Mouse (Mus musculus): ENCODE measurements around the gene B9d1. TPM values are rescaled to one million over a fixed set of nuclear protein-coding genes. Genes with fewer than 3 reads are reported as not detected.

Gene B9d1
- total RNA-seq, 2 experiments from 2014 or later = not detected

DNA sequence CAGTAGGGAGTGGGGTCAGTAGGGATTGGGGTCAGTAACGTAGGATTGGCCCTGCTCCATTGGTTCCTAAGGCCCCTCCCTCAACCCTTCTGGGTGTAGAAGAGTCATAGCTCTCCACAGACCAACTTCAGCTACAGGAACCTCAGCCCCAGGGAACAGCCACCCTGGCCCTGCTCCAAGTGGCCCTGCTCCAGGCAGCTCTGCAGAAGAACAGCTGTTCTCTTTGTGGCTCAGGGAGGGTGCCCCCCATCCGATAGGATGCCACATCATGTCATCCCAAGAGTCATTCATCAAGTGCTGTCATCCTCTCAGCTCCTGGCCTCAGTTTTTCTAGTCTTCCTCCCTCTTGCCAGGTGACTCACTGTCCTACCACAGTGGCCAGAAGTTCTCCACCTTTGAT is 17.5 kb upstream of the B9d1 start:
- no peak for ATAC-seq (replicated peaks; ENCODE audit: low FRiP score, poor library complexity, severe bottlenecking)

DNA sequence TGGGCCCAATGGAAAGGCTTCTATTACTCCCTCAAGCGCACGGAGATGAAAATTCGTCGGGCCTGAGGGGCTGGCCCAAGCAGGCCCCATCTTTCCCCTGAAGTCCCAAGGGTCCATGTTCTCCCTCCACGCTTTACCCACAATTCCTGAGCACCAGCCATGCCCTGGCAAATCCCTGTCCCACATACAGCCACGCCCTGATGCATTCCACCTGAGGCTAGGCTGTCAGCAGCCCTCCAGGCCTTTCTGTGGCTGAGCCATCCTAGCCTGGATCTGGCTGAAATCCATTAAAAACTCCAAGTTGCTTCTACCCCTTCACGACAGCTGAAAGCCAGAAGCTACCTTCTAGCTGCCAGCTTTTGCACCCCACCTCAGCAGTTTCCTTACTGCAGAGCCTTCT is 17.0 kb upstream of the B9d1 start:
- ATAC-seq (replicated peaks; ENCODE audit: low FRiP score, poor library complexity, severe bottlenecking) = no peak

DNA sequence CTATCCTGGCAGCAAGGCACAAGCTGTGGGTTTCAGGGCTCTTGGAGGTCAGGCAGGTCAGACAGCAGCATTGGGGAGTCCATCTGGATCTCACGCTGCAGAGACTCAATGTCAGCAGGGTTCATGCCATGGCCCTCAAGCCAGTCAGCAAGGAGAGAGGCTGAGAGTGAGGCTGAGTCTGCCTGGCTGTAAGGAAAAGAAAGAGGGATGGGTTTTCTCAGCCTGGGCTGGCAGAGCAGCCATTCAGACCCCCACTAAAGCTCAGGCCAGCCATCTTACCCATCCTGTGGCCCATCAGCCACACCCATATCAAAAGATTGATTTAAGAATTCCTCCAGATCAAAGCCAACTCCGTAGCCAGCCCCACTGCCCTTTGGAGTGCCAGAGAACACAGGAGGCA is 15.9 kb upstream of the B9d1 start:
- ATAC-seq (replicated peaks; ENCODE audit: low FRiP score, poor library complexity, severe bottlenecking) = no peak

DNA sequence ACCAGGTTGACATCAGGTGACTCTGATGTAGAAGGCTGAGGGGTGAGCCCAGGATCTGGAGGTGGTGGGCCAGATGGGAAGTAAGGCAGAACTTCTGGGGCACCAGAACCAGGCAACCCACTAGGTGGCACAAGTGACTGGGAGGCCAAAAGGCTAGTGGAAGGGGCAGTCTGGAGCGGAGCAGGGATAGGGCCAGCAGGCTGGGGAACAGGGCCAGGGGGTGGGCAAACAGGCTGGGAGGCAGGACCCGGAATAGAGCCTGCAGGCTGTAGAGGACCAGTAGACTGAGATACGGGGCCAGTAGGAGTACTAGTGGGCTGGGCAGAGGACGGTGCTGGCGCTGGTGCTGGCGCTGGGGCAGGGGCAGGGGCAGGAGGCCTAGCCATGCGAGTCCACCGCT is 15.1 kb upstream of the B9d1 start:
- ATAC-seq (replicated peaks; ENCODE audit: low FRiP score, poor library complexity, severe bottlenecking) = no peak

DNA sequence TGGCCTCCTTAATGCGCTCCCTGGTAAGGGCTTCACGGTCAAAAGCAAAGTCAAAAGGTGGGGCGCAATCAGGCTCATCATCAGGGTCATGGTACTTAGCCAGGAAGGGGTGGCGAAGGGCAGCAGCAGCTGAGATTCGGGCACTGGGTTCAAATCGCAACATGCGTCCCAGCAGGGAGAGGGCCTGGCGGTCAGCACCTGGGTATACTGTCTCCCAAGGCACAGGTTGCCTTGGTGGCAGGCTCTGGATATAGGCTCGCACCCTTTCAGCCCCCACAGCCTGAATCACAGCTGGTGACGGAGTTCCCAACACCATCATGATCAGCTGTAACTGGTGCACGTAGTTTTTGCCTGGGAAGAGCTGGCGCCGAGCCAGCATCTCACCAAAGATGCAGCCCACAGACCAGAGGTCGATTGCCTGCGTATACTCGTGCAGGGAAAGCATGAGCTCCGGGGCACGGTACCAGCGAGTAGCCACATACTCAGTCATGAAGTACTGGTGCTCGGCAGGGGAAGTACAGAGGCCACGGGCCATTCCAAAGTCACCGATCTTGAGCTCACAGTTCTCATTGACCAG is 13.9 kb upstream of the B9d1 start:
- ATAC-seq (replicated peaks; ENCODE audit: low FRiP score, poor library complexity, severe bottlenecking) = no peak

DNA sequence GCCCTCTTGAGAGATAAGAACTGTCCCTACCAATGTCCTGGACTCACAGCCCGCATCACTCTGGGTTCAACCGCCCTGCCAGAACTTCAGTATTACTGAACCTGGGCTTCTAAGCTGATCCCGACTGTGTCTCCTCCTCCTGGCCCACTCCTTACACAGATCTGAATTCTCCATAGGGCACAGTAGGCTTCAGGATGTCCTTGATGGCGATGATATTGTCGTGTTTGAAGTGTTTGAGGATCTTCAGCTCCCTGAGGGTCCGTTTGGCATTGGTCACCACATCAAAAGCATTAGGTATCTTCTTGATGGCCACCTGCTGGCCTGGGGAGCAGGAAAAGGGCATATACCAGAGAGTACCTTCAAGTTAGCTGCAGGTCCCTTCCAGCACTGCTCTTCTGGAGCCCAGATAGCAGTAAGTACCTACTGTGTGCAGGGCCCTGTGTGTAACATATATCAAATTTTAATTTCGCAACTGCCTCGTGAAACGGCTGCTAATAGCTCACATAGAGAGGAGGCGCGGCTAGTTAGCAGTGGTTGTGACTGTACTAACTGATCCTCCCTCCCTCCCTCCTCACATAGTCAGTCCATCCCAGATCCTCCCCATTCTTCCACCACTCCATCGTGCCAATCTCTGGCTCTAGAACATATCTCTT is 12.1 kb upstream of the B9d1 start:
- ATAC-seq (replicated peaks; ENCODE audit: low FRiP score, poor library complexity, severe bottlenecking) = no peak

DNA sequence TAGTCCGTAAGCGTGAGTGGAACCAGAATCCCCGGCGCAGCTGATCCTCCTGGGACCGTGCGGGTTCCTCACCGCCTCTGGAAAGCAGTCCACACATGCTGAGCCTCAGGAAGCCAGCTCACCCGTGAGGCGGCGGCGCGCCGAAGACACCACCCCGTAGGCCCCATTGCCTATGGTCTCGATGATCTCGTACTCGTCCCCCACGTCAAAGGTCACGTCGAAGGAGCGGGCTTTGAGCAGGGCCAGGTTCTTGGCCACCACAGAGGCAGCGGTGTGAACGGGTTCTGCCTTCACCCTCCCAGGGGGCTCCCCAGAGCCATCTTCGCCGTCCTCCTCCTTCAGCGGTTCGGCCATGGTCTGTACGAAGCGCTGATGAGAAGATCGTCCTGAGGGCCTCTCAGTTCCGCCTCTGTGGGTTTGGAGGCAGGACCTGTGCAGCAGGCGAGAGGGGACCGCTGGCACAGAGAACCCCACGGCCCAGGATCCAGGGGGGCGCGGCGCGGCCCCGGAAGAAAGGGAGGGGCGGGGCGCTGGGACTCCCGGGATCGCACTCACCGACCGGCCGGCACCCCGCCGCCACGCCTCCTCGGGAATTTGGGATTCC is 11.3 kb upstream of the B9d1 start:
- peak; percentile 62 for ATAC-seq (replicated peaks; ENCODE audit: low FRiP score, poor library complexity, severe bottlenecking)

DNA sequence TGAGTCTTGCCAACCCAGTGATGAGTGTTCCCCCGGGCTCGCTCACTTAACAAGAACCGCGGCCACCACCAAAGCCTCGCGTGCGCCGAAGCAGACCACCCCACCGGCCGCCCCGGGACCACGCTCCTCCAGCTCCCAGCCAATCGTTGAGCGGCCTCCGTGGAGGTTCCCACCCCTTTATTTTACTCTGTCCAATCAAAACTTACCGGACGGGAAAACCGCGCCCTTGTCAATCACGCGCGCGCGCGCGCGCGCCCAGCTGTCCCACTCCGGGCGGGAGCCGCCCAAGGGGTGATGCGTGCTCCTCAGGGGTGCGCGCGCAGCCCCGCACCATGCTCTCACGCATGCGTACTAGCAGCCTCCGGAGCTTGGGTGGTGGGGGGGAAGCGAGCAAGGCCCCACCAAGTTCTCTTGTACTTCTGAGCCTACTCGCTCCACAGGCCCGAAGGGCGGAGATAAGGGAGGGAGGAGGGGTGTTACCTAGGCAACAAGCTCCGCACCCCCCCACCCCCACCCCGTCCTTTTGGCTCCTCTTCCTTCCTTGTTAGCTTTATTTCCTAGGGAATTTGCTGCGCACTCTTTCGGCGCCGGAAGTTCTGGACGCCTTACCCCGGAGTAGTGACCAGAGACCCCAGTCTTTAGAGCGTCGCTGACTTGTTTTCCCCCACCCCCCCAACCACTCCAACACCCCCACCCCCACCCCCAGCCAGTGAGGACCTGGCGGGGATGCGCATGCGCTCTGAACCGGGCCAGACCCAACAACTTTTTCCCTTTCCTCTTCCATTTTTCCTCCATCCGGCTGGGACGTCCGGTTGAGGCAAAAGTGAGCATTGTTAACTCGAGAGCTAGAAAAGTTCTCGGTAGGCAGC is 10.6 kb upstream of the B9d1 start, which contains the start of gene Mapk7:
TSS of gene Mapk7 (minus strand) at position 278 of the 869 bp plus-strand sequence.
- ATAC-seq (replicated peaks; ENCODE audit: low FRiP score, poor library complexity, severe bottlenecking) = peak; percentile 93

DNA sequence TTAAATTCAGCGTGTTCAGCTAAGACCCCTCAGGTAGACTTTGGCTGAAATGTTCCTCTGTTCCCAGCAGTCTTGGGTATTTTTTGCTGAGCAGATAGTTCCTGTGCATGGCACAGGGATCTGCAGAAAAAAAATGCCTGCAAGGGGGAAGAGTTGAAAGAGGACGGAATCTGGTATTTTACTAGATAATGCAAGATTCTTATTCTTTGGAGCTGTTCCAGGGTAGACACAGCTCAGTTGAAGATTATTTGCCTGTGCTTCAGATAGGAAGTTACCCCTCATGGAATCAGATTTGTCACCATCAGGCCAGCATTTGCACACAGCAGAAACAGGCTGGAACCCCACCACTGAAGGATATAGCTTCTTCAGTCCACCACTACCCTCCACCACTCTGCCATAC is 9.4 kb upstream of the B9d1 start:
- ATAC-seq (replicated peaks; ENCODE audit: low FRiP score, poor library complexity, severe bottlenecking) = no peak

DNA sequence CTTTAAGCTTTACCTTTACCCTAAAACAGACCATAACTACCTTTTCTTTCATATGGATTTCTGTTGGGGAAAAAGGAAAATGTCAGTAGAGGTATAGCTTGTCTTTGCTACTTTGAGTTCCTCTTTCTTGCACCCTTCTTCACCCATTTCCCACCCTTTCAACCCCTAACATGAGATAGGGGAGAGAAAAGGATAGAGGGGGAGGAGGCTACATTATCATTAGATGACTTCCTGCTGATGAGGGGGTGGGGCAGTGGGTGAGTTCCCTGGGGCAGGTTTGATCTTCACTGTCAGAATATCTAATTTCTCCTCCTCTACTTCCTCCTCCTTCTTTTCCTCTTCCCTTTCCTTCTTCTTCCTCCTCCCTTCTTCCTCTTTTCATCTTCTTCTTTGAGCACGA is 7.5 kb upstream of the B9d1 start:
- ATAC-seq (replicated peaks; ENCODE audit: low FRiP score, poor library complexity, severe bottlenecking) = no peak

DNA sequence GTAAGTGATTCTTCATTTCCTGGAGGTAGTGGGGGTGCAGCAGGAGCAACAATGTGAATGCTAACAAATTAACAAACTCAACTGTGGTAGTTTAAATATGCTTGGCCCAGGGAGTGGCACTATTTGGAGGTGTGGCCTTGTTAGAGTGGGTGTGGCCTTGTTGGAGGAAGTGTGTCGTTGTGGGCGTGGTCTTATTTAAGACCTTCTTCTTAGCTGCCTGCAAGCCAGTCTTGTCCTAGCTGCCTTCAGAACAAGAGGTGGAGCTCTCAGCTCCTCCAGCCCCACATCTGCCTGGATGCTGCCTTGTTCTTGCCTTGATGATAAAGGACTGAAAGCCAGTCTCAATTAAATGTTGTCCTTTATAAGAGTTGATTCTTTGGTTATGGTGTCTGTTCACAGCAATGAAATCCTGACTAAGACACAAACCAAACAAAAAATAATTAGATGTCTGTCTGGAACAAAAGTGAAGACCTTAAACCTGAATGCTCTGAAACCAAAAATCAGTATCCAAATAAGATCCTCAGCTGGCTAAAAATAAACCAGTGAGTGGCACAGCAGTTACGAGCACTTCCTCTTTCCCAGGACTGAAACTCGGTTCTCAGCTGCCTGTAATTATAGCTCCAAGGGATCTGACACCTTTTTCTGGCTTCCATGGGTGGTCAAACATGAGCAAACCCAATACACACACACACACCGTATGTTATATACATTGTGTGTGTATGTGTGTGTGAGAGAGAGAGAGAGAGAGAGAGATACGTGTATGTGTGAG is 6.0 kb upstream of the B9d1 start:
- ATAC-seq (replicated peaks; ENCODE audit: low FRiP score, poor library complexity, severe bottlenecking) = no peak

DNA sequence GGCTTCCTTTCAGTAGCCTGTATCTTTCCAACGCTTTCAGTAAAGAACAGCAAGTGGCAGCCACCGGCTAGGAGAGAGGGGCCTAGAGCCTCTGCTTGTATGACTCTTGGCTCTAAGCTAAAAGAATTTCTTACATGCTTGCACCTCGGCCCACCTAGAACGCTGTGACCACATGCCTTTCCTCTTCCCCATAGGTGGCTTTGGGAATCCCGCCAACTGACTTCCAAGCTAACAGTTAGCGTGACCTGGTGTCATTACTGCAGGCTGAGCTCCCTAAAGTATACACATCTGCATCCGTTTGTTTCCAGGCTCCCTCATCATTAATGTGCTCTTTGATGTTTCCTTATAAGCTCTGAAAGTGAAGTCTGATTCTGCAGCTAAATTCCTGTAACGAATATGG is 1.0 kb upstream of the B9d1 start:
- no peak for ATAC-seq (replicated peaks; ENCODE audit: low FRiP score, poor library complexity, severe bottlenecking)

DNA sequence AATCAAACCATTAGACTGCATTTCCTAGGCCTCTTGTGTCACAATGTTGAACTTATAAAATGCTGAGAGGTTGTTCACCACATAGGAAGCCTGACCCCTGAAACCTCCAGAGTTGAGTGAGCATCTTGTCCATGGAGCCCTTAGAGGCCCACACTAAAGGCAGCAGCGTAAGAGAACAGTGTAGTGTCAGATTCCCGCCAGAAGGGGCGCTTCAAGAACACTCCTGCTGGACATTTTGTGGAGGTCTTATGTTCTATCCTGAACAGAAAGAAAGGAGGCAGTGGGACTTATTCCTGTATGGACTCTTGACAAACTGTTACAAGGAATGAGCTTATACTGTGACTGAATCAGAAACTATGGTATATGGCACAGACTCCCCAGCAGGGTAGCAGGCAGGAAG is 10.0 kb downstream of the B9d1 start:
- no peak for ATAC-seq (replicated peaks; ENCODE audit: low FRiP score, poor library complexity, severe bottlenecking)

DNA sequence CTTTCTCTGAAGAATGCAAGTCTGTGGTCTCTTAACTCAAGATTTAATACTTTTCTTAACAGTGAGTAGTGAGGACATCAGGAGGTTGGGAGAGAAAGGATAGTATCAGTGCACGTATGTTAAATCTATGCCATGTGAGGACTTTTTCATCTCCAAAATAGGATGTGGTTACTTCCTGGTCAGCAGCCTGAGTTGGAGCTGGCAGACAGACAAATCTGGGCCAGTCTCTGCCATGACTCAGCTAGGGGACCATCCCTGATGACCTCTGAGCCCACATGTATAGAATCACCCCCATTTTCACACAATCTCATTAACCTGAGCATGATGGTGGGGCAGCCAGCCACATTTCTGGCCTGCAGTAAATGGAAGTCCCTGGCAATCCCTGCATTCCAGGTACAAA is 13.0 kb downstream of the B9d1 start:
- ATAC-seq (replicated peaks; ENCODE audit: low FRiP score, poor library complexity, severe bottlenecking) = no peak

DNA sequence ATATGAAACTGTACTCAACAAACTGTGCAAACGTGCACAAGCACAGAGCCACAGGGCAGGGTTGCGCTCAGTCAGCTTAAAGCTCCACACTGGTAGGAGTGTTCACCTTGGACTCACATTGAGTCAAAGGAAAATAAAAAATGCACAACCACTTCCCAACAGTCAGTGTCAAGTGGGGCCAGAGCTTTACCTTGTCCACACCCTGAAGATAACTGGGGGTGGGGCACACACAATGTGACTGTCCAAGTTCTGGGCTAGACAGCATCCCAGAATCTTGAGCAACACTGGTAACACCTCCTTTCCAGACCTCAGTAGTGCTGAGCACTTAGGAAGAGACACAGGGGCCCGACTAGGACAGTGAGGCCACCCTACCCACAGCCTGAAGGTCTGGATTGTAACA is 13.9 kb downstream of the B9d1 start:
- ATAC-seq (replicated peaks; ENCODE audit: low FRiP score, poor library complexity, severe bottlenecking) = no peak

DNA sequence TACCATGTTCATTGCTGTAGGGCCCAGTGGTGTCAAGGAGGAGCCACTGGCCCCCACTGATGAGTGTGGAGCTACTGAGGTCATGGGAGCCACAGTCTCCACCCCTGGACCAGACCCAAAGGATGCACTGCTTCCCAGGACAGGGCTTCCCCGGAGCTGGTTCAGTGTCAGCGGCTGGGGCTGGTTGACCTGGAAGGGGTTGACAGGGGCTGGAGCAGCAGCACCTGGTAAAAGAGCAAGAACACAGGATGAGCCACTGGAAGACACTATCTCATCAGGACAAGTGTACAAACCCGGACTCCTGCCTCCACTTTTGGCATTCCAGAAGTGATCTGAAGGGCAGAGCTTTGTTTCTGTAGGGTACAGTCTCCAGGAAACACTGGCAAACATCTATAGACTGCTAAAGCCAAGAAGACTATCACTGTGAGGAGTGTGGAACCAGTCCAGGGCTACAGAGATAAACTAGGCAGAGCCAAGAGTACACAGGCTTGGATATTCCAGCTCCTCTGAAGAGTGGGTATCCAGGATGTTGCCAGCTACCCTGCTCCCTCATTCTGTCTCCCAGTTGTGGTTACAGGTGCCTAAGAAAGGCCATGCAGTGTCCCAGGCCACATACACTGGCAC is 14.7 kb downstream of the B9d1 start:
- ATAC-seq (replicated peaks; ENCODE audit: low FRiP score, poor library complexity, severe bottlenecking) = no peak

DNA sequence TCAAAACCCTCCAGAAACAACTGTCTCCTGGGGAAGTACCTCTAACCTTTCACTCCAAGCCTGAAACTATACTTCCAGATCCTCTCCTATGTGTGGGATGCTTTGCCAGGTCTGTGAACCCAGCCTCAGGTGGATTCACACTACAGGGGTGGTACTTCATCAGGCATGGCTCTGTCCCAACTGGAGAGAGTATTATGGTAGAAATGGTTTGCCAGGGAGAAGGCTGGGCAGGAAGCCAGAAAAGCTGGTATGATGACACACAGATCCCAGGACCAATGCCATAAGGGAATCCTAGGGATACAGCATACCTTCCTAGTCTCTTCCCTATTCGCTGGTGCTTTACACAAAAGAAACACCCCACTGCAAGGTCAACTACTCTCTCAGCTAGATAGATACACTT is 21.9 kb downstream of the B9d1 start:
- ATAC-seq (replicated peaks; ENCODE audit: low FRiP score, poor library complexity, severe bottlenecking) = no peak

DNA sequence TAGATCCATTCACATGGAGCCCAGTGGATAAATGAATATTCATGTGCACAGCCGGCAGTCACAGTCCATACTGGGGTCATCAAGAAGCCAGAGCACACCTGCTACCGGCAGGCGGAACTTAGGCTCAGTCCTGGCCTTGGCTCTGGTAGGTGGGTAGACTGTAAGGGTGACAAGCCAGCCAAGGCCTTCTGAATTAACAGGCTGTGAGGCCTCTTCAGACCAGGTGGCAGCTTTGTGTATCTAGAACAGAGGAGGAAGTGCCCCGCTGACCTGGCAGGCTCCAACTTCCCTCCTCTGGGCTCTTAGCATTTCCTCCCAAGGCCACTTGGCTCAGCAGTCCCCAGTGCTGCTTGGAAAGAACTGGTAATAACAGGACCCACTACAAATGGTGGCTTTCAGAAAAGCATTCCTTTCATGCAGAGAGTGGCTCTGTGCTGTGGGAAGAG is 24.3 kb downstream of the B9d1 start:
- ATAC-seq (replicated peaks; ENCODE audit: low FRiP score, poor library complexity, severe bottlenecking) = no peak

DNA sequence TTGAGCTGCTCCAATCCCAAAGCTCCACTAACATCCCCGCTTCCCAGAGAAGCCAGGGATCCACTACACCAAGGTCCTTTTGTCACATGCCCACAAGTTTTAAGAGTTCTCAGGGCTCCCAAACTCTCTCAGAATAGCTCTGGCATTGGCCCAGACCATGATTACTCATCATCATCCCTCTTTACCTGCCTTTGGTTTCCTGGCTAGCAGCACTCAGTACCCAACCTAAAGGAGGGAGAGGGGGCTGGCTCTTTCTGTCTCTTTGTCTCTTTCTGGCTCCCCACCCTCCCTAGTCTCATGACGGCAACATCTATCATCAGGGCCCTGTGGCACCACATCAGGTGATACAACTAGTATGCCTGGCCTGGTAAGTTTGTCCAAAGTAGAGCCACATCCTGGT is 27.9 kb downstream of the B9d1 start:
- no peak for ATAC-seq (replicated peaks; ENCODE audit: low FRiP score, poor library complexity, severe bottlenecking)

DNA sequence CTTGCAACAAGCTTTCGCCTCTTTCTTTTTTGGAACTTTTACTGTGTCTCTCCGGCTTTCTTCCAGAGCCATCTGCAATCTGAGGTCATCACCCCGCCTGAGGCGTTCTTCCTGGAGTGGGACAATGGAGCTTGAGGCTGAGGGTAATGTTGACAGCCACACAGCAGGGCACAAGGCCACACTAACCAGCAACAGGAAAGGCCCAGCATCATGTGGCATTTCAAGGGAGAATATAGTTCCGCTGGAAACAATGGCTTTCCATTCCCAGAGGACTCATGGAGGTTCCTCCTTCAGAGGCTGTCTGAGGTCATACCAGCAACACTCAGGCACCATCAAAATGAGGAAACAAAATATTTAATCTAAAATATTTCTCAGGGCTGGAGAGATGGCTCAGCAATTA is 28.6 kb downstream of the B9d1 start:
- no peak for ATAC-seq (replicated peaks; ENCODE audit: low FRiP score, poor library complexity, severe bottlenecking)
